Mouse (Mus musculus) leukemia stem cell, adult 10-12 weeks (primary cell): ENCODE measurements around the gene Rasl10a. TPM values are rescaled to one million over a fixed set of nuclear protein-coding genes. Genes with fewer than 3 reads are reported as not detected.

ENCODE experiments used
- polyA plus RNA-seq: library from polyadenylated mRNA; stranded (reverse); fragments of >175 nt; gene quantifications from 2 replicates; pipeline ENCODE4 v1.2.3, GENCODE M21; 2012; ENCODE audit warnings: low replicate concordance

Gene Rasl10a
- 0.27 and 0.33 TPM in 2 replicates for polyA plus RNA-seq

DNA sequence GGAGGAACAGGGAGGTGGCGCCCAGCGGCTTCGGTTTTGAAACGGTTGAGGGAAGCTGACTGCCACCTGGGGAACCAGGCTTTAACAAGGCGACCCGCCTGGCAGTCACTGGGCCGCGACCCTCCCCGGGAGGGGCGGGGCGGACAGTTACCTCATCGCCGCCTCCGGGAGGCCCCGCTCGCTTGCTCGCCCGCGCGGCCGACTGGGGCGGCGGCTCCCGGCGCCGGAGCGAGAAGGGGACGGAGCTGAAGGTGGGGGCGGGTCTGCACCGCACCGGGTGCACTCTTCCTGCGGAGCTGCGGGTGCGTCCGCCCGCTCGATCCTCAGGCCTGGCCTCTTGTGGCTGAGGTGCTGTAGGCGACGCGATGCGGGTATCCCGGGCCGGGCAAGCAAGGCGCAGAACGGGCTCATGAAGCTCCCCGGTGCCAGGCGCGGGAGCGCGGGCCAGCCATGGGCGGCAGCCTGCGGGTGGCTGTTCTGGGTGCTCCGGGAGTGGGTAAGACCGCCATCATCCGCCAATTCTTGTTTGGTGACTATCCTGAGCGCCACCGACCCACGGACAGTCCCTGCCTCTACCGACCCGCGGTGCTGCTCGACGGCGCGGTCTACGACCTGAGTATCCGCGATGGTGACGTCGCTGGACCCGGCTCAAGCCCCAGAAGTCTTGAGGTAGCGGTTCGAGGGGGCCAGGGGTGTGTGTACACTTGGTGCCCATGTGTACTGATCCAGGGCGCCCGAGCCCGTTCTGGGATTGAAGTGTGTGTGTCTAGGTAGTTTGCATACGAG, at the start of gene Rasl10a:
Gene Rasl10a, plus strand, starts transcription at position 273 of the 786 bp plus-strand sequence.

DNA sequence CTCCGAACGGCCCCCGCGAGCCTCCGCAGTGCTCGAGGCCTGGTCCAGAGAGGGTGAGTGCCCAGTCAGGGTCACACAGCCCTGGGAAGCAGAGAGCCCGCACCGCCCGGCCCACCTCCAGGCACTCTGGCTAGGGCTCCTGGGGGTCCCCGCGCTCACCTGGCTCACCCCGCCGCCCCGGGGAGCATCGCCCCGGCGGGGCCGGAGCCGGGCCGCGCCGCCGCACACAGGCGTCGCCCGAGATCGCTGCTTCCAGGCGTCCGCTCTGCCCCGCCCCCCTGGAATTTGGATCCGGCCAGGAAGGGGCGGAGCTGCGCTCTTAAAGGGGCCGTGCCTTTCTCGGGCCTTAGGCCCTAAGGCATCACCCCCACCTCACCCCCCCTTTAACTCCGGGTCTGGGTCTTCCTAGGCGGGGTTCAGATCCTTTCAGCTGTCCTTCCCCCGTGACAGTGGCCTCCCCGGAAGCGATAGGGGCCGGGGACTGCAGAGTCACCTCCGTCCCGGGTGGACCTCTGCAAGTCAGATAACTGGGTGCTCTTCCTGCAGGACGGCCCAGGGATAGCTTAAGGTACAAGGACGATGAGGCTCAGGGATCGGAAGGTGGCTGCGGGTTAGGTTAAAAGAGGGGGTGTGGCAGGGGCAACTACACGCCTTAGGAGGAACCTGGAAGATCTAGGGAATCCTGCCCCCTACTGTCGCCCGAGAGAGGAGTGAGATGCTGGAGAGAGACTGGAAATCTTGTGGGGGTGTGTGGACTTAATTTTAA, 7.3 kb downstream of the Rasl10a start, which contains the start of gene Gas2l1:
Gene Gas2l1, minus strand, starts transcription at position 272 of the 766 bp plus-strand sequence.

DNA sequence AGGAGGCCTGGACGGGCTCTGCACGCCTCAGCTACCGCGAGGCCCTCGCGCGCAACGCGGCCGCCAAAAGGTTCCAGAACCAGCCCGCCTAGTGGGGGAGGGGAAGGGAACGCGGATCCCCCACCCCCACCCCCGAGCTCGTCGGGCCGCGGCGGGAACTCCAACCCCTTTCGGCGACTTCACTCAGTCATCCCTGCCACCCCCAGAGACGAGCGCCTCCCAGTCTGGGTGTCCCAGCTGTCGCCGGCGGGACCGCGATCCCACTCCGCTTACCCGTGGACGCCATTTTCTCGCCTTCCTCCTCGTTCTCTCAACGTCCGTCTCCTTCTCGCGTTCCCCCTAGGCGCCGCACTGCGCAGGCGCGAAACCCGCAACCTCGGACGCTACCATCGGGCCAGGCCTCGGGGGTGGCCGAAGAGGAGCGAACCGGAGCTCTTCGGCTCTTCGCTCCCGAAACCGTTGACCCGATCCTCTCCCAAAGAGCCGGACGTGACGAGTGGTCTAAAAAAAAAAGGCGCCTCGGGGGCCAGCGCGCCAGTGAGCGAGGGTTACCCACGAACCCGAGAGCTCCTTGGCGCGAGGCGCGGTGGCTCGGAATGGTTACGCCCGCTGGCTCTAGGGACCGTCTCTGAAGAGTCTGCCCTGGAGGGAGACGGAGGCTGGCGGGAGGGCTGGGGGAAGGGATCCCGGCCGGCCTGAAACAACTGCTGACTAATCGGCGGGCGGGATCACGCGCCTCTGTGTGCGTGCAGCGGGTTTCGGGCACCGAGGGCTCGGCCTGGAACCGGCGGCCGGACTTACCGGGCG, 41.0 kb downstream of the Rasl10a start, which contains the start of the genes Rhbdd3 and Ewsr1:
Gene Rhbdd3, plus strand, starts transcription at position 191 of the 807 bp plus-strand sequence.
Gene Ewsr1, minus strand, starts transcription at position 531 of the 807 bp plus-strand sequence.

Other genes starting within 250 kb of the Rasl10a start
- 94.4 and 149 TPM in 2 replicates for gene Nf2, start 208.6 kb upstream of the Rasl10a start, polyA plus RNA-seq
- 0.70 and 6.5 TPM in 2 replicates for gene Nipsnap1, start 184.2 kb upstream of the Rasl10a start, polyA plus RNA-seq
- gene Thoc5, start 162.8 kb upstream of the Rasl10a start, polyA plus RNA-seq, result 1.8 and 5.6 TPM in 2 replicates
- 1.9 and 2.2 TPM in 2 replicates for gene Nefh, start 110.1 kb upstream of the Rasl10a start, polyA plus RNA-seq
- gene Ap1b1, start 71.3 kb upstream of the Rasl10a start, polyA plus RNA-seq, result 31.9 and 88.7 TPM in 2 replicates
- gene Gas2l1, start 7.2 kb downstream of the Rasl10a start, polyA plus RNA-seq, result 86.0 and 97.3 TPM in 2 replicates
- gene Rhbdd3, start 40.8 kb downstream of the Rasl10a start, polyA plus RNA-seq, result 36.1 and 48.5 TPM in 2 replicates
- 388 and 749 TPM in 2 replicates for gene Ewsr1, start 41.1 kb downstream of the Rasl10a start, polyA plus RNA-seq
- gene Emid1, start 94.1 kb downstream of the Rasl10a start, polyA plus RNA-seq, result 3.4 and 7.6 TPM in 2 replicates
- 3.7 and 4.4 TPM in 2 replicates for gene Kremen1, start 203.4 kb downstream of the Rasl10a start, polyA plus RNA-seq